Mouse (Mus musculus): Measurements from ENCODE around the gene Tmie. TPM values are rescaled to one million over a fixed set of nuclear protein-coding genes. Genes with fewer than 3 reads are reported as not detected.

Gene Tmie
- 1 to 10 TPM; 2.1 to 4.7 TPM for total RNA-seq (2021)
- long read RNA-seq, experiment 1, partial matches to known transcripts = 1 of 5 reads
- long read RNA-seq, experiment 1, other reads (novel, unspliced or antisense) = 3 of 5 reads
- long read RNA-seq, experiment 2, transcript Tmie-201 (6 exons, 2,802 nt) = major isoform, 5 of 13 reads
- long read RNA-seq, experiment 2, partial matches to known transcripts = 3 of 13 reads
- long read RNA-seq, experiment 2, other reads (novel, unspliced or antisense) = 5 of 13 reads

- peak; percentile 81 to 87 for DNase-seq (ENCODE audit: low spot score in 2 of 2)
Observed at GRCm38 (mm10) chr9:110879998-110880561, at the start of gene Tmie. Gene Tmie, minus strand, starts transcription at chr9:110880113.

- DNase-seq (ENCODE audit: low spot score in 2 of 2) = peak; percentile 81 to 82
Observed at GRCm38 (mm10) chr9:110922759-110923158, 42.8 kb upstream of the Tmie start.

- DNase-seq (ENCODE audit: low spot score in 2 of 2) = no peak
Observed at GRCm38 (mm10) chr9:110920665-110921419, 40.9 kb upstream of the Tmie start.

GRCm38 (mm10) chr9:110916786-110917185 is 36.9 kb upstream of the Tmie start, which contains the start of gene Fam240a:
Gene Fam240a, minus strand, starts transcription at chr9:110916861.
- DNase-seq (ENCODE audit: low spot score in 2 of 2) = no peak

GRCm38 (mm10) chr9:110915466-110915865 is 35.6 kb upstream of the Tmie start:
- DNase-seq (ENCODE audit: low spot score in 2 of 2) = no peak

GRCm38 (mm10) chr9:110914631-110915236 is 34.8 kb upstream of the Tmie start:
- DNase-seq (ENCODE audit: low spot score in 2 of 2) = no peak

- no peak for DNase-seq (ENCODE audit: low spot score in 2 of 2)
Observed at GRCm38 (mm10) chr9:110909371-110909967, 29.6 kb upstream of the Tmie start.

- DNase-seq (ENCODE audit: low spot score in 2 of 2) = no peak
Observed at GRCm38 (mm10) chr9:110908631-110909016, 28.7 kb upstream of the Tmie start.

- DNase-seq (ENCODE audit: low spot score in 2 of 2) = no peak
Observed at GRCm38 (mm10) chr9:110907838-110908630, 28.1 kb upstream of the Tmie start.

GRCm38 (mm10) chr9:110907201-110907837 is 27.4 kb upstream of the Tmie start:
- DNase-seq (ENCODE audit: low spot score in 2 of 2) = no peak

GRCm38 (mm10) chr9:110902271-110902670 is 22.4 kb upstream of the Tmie start:
- no peak for DNase-seq (ENCODE audit: low spot score in 2 of 2)

GRCm38 (mm10) chr9:110901204-110901603 is 21.3 kb upstream of the Tmie start:
- no peak for DNase-seq (ENCODE audit: low spot score in 2 of 2)

GRCm38 (mm10) chr9:110899451-110900008 is 19.6 kb upstream of the Tmie start:
- no peak for DNase-seq (ENCODE audit: low spot score in 2 of 2)

- DNase-seq (ENCODE audit: low spot score in 2 of 2) = no peak
Observed at GRCm38 (mm10) chr9:110896595-110896994, 16.7 kb upstream of the Tmie start.

GRCm38 (mm10) chr9:110895994-110896393 is 16.1 kb upstream of the Tmie start:
- DNase-seq (ENCODE audit: low spot score in 2 of 2) = no peak

GRCm38 (mm10) chr9:110895507-110895906 is 15.6 kb upstream of the Tmie start:
- DNase-seq (ENCODE audit: low spot score in 2 of 2) = no peak

GRCm38 (mm10) chr9:110893429-110893828 is 13.5 kb upstream of the Tmie start:
- no peak for DNase-seq (ENCODE audit: low spot score in 2 of 2)

- DNase-seq (ENCODE audit: low spot score in 2 of 2) = no peak
Observed at GRCm38 (mm10) chr9:110892552-110892951, 12.6 kb upstream of the Tmie start.

- no peak for DNase-seq (ENCODE audit: low spot score in 2 of 2)
Observed at GRCm38 (mm10) chr9:110891077-110891828, 11.3 kb upstream of the Tmie start.
